Mouse (Mus musculus) stomach, postnatal 0 days (tissue): ENCODE data around the gene Bmpr1a.
A peak's percentile ranks its signal among the peaks of the same experiment; 100 is the strongest.

ENCODE experiments used
- CTCF ChIP-seq: IDR thresholded peaks from 2 replicates; pipeline ENCODE4 v1.5.1; 2016; ENCODE audit warnings: antibody characterized with exemption, low read depth, mild to moderate bottlenecking, moderate library complexity
- EP300 ChIP-seq: optimal IDR thresholded peaks from 2 replicates; pipeline ENCODE3; 2016; ENCODE audit warnings: antibody characterized with exemption

- peak; percentile 50 for TF ChIP-seq CTCF
- TF ChIP-seq EP300 = no peak
These were observed 11.0 kb upstream of the Bmpr1a start for GRCm38 (mm10) chr14:34514120-34514519.
